Mouse (Mus musculus): ENCODE results near the gene Hbb-bt. TPM values are rescaled to one million over a fixed set of nuclear protein-coding genes. Genes with fewer than 3 reads are reported as not detected.
"Not testable (repeated sequence)": the region's sequence is repeated elsewhere in the genome, so short reads cannot be mapped to it uniquely, and the experiment has no call there.

Hbb-bt gene
- polyA plus RNA-seq, 1 experiment from 2014 or later = 4,593 TPM

DNA sequence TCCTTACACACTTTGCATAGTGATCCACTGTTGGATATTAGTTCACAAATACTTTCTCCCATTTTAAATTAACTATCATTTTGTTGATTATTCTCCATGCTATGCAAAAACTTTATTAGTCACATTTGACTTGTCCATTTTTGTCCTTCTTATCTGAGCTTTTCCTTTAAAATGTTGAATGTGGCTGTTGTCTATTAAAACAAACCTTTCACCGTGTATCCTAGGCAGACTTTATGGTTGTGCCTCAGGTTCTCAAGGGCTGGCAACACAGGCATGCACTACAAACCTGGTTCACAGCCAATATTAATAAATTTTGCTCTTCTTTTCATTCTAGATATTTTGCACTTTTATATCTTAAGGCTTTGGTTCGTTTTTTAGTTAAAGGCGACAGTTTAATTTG, 3.0 kb downstream of the Hbb-bt start:
- Histone ChIP-seq H3K9ac (ENCODE audit: low read length) (no peak overlapping the region), H3K9me3 (ENCODE audit: control insufficient read depth, low read length) (no peaks in the 10 kb centered on the region), H3K36me3 (ENCODE audit: control insufficient read depth, insufficient read depth, low read length) (no peaks in the 10 kb centered on the region), H3K27ac (ENCODE audit: low read length) (no peak overlapping the region), H3K4me2 (ENCODE audit: low read depth, low read length) (no peak overlapping the region), H3K4me3 (ENCODE audit: low read length) (no peak overlapping the region), H3K27me3 (ENCODE audit: control insufficient read depth, insufficient read depth, low read depth, low read length) (no peaks in the 10 kb centered on the region), H3K4me1 (replicated peaks; ENCODE audit: control insufficient read depth, insufficient read depth, low read length) (no peaks in the 10 kb centered on the region)
- 69% methylated on average over 3 of the region's 3 CpGs for WGBS
- ATAC-seq (ENCODE audit: low read depth) = no peak

DNA sequence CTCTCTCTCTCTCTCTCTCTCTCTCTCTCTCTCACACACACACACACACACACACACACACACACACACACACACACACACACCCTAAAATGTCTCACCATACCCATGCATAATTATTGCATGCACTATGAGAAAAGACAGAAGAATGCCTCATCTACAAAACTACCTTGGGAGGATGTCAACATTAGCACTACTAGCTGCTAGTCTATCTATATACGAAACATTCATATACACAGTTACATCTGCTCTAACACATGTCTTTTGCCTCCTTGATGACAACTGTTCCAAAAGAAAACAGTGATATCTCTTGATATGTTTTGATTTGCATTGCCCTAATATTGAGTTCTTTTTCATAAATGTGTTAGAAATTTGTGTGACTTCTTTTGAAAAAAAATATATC, 3.5 kb downstream of the Hbb-bt start:
- WGBS = 63% methylated on average over 1 of the region's 1 CpGs
- no peaks in the 10 kb centered on the region for H3K4me1 ChIP-seq (replicated peaks; ENCODE audit: control insufficient read depth, insufficient read depth, low read length)
- no peak overlapping the region for H3K4me2 ChIP-seq (ENCODE audit: low read depth, low read length)
- ATAC-seq (ENCODE audit: low read depth) = no peak
- no peaks in the 10 kb centered on the region for H3K36me3 ChIP-seq (ENCODE audit: control insufficient read depth, insufficient read depth, low read length)
- H3K9ac ChIP-seq (ENCODE audit: low read length) = no peak overlapping the region
- H3K27ac ChIP-seq (ENCODE audit: low read length) = no peak overlapping the region
- H3K9me3 ChIP-seq (ENCODE audit: control insufficient read depth, low read length) = no peaks in the 10 kb centered on the region
- H3K4me3 ChIP-seq (ENCODE audit: low read length) = no peak overlapping the region
- H3K27me3 ChIP-seq (ENCODE audit: control insufficient read depth, insufficient read depth, low read depth, low read length) = no peaks in the 10 kb centered on the region

DNA sequence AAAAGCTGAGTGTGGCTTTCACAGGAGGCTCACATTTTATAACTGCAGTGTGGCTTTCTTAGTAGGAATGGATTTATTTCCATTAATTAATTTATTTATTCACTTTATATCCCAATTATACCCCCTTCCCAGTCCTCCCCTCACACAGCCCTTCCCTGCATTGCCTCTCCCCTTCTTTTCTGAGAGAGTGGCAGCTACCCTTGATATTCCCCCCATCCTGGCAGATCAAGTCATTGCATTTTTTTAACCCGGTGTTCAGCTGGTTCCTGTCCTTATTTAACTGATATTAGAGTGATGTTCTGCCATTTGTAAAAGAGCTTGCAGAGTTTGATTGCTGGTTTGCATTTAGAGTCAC, 4.0 kb downstream of the Hbb-bt start:
- no peak overlapping the region for H3K4me2 ChIP-seq (ENCODE audit: low read depth, low read length)
- H3K27ac ChIP-seq (ENCODE audit: low read length) = no peak overlapping the region
- ATAC-seq (ENCODE audit: low read depth) = no peak
- no peaks in the 10 kb centered on the region for H3K4me1 ChIP-seq (replicated peaks; ENCODE audit: control insufficient read depth, insufficient read depth, low read length)
- no peaks in the 10 kb centered on the region for H3K9me3 ChIP-seq (ENCODE audit: control insufficient read depth, low read length)
- H3K36me3 ChIP-seq (ENCODE audit: control insufficient read depth, insufficient read depth, low read length) = no peaks in the 10 kb centered on the region
- H3K27me3 ChIP-seq (ENCODE audit: control insufficient read depth, insufficient read depth, low read depth, low read length) = no peaks in the 10 kb centered on the region
- 65% methylated on average over 1 of the region's 1 CpGs for WGBS
- H3K9ac ChIP-seq (ENCODE audit: low read length) = no peak overlapping the region
- no peak overlapping the region for H3K4me3 ChIP-seq (ENCODE audit: low read length)

DNA sequence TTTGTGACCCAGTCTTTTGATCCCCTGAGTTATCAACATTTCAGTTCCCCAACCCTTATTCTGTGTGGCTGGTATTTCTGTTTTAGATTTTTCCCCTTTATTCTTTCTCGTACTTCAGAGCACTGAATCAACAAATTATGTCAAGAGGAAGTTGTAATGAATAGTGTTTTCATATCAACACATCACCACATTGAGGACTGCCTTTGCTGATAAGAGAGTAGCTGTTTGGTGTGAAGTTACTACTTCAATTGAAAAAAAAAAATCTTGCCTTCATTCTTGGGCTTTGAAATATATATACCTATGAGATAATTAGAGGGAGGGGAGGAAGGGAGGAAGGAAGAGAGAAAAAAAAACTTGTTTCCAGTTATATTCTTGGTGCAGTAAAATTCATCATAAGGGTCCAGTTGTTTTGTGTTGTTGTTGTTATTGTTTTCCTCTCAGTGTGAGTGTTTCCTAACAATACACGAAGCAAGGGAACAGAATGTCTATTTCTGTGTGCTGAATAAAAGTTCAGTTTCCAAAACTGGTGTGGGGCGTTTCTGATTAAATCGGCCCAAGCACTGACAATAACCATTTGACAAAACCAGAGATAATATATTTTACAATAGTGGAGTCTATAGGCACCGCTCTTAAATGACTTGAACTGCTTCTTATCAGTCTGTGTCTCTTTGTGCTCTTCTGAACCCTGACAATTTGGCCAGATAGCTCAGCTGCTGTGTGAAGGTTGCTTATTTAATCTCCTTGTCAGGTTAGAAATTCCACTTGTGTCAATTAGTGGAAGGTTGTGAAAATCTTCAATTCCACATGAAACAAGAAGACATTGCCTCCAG, 4.6 kb downstream of the Hbb-bt start:
- Histone ChIP-seq H3K9ac (ENCODE audit: low read length) (no peak overlapping the region), H3K4me2 (ENCODE audit: low read depth, low read length) (no peak overlapping the region), H3K9me3 (ENCODE audit: control insufficient read depth, low read length) (no peaks in the 10 kb centered on the region), H3K4me3 (ENCODE audit: low read length) (no peak overlapping the region), H3K27ac (ENCODE audit: low read length) (no peak overlapping the region), H3K27me3 (ENCODE audit: control insufficient read depth, insufficient read depth, low read depth, low read length) (no peaks in the 10 kb centered on the region), H3K36me3 (ENCODE audit: control insufficient read depth, insufficient read depth, low read length) (no peaks in the 10 kb centered on the region), H3K4me1 (replicated peaks; ENCODE audit: control insufficient read depth, insufficient read depth, low read length) (no peaks in the 10 kb centered on the region)
- 33% methylated on average over 5 of the region's 5 CpGs for WGBS
- no peak for ATAC-seq (ENCODE audit: low read depth)

DNA sequence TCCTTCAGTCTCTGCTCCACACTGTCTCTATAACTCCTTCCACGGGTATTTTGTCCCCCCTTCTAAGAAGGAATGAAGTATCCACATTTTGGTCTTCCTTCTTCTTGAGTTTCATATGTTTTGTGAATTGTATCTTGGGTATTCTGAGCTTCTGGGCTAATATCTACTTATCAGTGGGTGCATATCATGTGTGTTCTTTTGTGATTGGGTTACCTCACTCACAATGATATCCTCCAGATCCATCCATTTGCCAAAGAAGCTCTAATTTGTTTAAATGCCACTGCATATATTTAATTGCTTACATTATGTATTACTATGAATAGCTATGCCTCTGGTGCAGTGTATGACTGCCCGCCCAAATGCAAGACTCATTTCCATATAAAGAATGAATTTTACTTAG, 5.7 kb downstream of the Hbb-bt start:
- not testable (repeated sequence) for H3K36me3 ChIP-seq (ENCODE audit: control insufficient read depth, insufficient read depth, low read length); H3K27me3 ChIP-seq (ENCODE audit: control insufficient read depth, insufficient read depth, low read depth, low read length); H3K4me3 ChIP-seq (ENCODE audit: low read length); H3K9ac ChIP-seq (ENCODE audit: low read length); H3K9me3 ChIP-seq (ENCODE audit: control insufficient read depth, low read length); H3K27ac ChIP-seq (ENCODE audit: low read length); H3K4me2 ChIP-seq (ENCODE audit: low read depth, low read length); H3K4me1 ChIP-seq (replicated peaks; ENCODE audit: control insufficient read depth, insufficient read depth, low read length); ATAC-seq (ENCODE audit: low read depth)
- 44% methylated on average over 2 of the region's 2 CpGs for WGBS

DNA sequence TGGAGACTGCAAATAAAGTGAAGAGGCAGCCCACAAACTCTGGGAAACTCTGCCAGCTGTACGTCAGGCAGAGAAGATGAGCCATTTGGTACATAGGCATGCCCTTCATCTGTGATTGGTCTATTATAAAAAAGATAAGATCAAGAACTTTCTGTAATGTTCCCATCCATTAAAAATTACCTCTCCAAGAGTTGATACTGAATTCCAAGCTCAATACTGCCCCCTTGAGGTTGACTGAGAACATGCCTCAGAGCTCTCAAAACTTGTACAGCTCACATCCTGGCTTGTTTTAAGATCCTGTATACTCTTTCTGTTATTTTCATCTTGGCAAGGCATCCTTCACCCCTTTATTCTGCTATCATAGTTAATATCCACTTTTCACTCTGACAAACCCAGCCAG, 6.9 kb downstream of the Hbb-bt start:
- ATAC-seq (ENCODE audit: low read depth) = no peak

DNA sequence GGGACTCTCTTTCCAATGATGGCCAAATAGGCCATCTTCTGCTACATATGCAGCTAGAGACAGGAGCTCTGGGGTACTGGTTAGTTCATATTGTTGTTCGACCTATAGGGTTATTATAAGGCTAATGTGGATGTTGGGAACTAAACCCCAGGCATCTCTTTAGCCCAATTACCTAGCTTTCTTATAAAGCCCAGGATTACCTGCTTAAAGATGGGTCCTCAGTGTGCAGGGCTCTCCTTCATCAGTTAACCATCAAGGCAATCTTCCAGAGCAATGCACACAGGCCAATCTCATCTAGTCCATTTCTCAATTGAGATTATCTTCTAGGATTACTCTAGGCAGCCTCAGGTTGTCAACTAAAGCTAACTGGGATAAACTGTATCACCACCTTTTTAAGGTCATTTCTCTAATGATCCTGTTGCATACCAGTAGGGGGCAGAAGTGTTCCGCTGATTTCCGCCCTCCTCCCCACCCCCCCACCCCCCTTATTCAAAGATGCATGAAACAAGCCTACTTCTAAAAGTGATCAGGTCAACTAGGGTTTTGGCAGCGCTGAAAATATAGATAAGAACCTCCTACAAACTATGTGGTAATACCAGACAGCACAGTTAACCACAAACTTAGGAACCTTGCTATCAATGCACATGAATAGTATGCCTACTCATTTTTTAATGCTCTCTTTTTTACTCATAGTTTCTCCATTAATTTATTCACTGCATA, 21.0 kb downstream of the Hbb-bt start:
- ATAC-seq (ENCODE audit: low read depth) = no peak
- no peaks in the 10 kb centered on the region for H3K4me1 ChIP-seq (replicated peaks; ENCODE audit: control insufficient read depth, insufficient read depth, low read length)
- H3K27ac ChIP-seq (ENCODE audit: low read length) = no peak overlapping the region
- no peak overlapping the region for H3K4me2 ChIP-seq (ENCODE audit: low read depth, low read length)
- H3K27me3 ChIP-seq (ENCODE audit: control insufficient read depth, insufficient read depth, low read depth, low read length) = no peaks in the 10 kb centered on the region
- 24% methylated on average over 4 of the region's 4 CpGs for WGBS
- H3K9ac ChIP-seq (ENCODE audit: low read length) = no peak overlapping the region
- H3K9me3 ChIP-seq (ENCODE audit: control insufficient read depth, low read length) = peaks cover 2% of the 10 kb centered on the region; the same call in 1 of the 2 replicates
- no peak overlapping the region for H3K4me3 ChIP-seq (ENCODE audit: low read length)
- no peaks in the 10 kb centered on the region for H3K36me3 ChIP-seq (ENCODE audit: control insufficient read depth, insufficient read depth, low read length)

More for the DNA sequence above, 6.9 kb downstream of the Hbb-bt start:
- no peak overlapping the region for H3K4me3 ChIP-seq (ENCODE audit: low read length)
- WGBS = 50% methylated on average over 1 of the region's 1 CpGs
- no peak overlapping the region for H3K9ac ChIP-seq (ENCODE audit: low read length)
- H3K4me2 ChIP-seq (ENCODE audit: low read depth, low read length) = no peak overlapping the region
- no peaks in the 10 kb centered on the region for H3K4me1 ChIP-seq (replicated peaks; ENCODE audit: control insufficient read depth, insufficient read depth, low read length)
- H3K27me3 ChIP-seq (ENCODE audit: control insufficient read depth, insufficient read depth, low read depth, low read length) = no peaks in the 10 kb centered on the region
- no peaks in the 10 kb centered on the region for H3K9me3 ChIP-seq (ENCODE audit: control insufficient read depth, low read length)
- no peak overlapping the region for H3K27ac ChIP-seq (ENCODE audit: low read length)
- no peaks in the 10 kb centered on the region for H3K36me3 ChIP-seq (ENCODE audit: control insufficient read depth, insufficient read depth, low read length)

DNA sequence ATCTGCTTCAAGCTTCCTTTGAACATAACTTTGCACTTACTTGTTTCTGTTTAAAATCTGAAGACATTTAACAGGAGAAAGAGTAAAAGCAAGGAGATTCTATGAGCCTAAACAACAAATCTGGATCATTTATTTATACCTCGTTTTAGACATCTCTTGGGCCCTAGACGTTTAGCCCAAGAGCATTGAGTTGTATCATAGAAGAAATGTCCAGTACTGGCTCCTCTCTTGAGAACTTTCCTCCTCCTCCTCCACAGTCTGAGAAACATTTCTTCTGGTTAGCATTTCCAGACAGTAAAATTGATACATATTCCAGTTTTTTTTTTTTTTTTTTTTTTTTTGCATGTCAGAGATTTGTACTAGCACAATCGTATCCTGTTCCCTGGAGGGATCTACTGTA, 22.1 kb downstream of the Hbb-bt start, which contains the start of gene Olfr67:
Gene Olfr67 (minus strand): TSS at position 101 of the 400 bp plus-strand sequence.
- no peak within 1 kb of the TSS for H3K4me2 ChIP-seq (ENCODE audit: low read depth, low read length)
- H3K9me3 ChIP-seq (ENCODE audit: control insufficient read depth, low read length) = peaks cover 2% of the 10 kb centered on the region; the same call in 1 of the 2 replicates
- no peak within 1 kb of the TSS for H3K27ac ChIP-seq (ENCODE audit: low read length)
- WGBS = 65% methylated on average over 3 of the region's 3 CpGs
- no peaks in the 10 kb centered on the region for H3K36me3 ChIP-seq (ENCODE audit: control insufficient read depth, insufficient read depth, low read length)
- H3K27me3 ChIP-seq (ENCODE audit: control insufficient read depth, insufficient read depth, low read depth, low read length) = no peaks in the 10 kb centered on the region
- no peak for ATAC-seq (ENCODE audit: low read depth)
- H3K9ac ChIP-seq (ENCODE audit: low read length) = no peak within 1 kb of the TSS
- no peaks in the 10 kb centered on the region for H3K4me1 ChIP-seq (replicated peaks; ENCODE audit: control insufficient read depth, insufficient read depth, low read length)
- H3K4me3 ChIP-seq (ENCODE audit: low read length) = no peak within 1 kb of the TSS

DNA sequence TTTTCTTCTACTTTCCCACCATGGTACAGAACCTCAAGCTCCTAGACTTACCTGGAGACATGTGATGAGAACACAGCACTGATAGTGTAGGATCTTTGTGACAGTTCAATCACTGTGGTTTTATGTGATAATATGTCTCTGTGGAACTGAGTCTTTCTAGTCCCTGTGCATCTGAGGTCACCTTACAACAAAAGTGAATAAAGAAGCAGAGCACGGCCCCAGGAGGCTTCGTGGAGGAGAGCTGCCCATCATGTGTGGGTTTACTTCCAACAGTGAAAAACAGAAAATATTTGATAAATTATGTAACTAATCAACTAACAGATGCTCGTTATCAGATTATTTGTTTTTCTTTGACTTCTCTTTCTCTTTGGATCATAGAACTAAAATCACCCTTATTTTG, 34.2 kb downstream of the Hbb-bt start, which contains the start of gene Olfr68:
Gene Olfr68 (minus strand): TSS at position 101 of the 400 bp plus-strand sequence.
- ATAC-seq (ENCODE audit: low read depth) = no peak
- Histone ChIP-seq H3K36me3 (ENCODE audit: control insufficient read depth, insufficient read depth, low read length) (no peaks in the 10 kb centered on the region), H3K4me2 (ENCODE audit: low read depth, low read length) (no peak within 1 kb of the TSS), H3K27ac (ENCODE audit: low read length) (no peak within 1 kb of the TSS), H3K9me3 (ENCODE audit: control insufficient read depth, low read length) (no peaks in the 10 kb centered on the region), H3K9ac (ENCODE audit: low read length) (no peak within 1 kb of the TSS), H3K4me3 (ENCODE audit: low read length) (no peak within 1 kb of the TSS), H3K4me1 (replicated peaks; ENCODE audit: control insufficient read depth, insufficient read depth, low read length) (no peaks in the 10 kb centered on the region), H3K27me3 (ENCODE audit: control insufficient read depth, insufficient read depth, low read depth, low read length) (no peaks in the 10 kb centered on the region)
- WGBS = 70% methylated on average over 3 of the region's 3 CpGs
